Mouse (Mus musculus) midbrain, embryonic 11.5 days (tissue): ENCODE data around the gene Fam136a. TPM values are rescaled to one million over a fixed set of nuclear protein-coding genes. Genes with fewer than 3 reads are reported as not detected.

Experiments
- ATAC-seq: fragments of 200-750 bp; cut with Nextera tagmentation; 2 replicates; pipeline ENCODE4 v1.8.0; 2017; ENCODE audit warnings: moderate TSS enrichment, moderate library complexity; ENCODE audit not compliant: low FRiP score
- DNase-seq: peaks from one replicate; pipeline ENCODE4 v3.0.0; 2015; ENCODE audit warnings: low spot score; ENCODE audit errors: missing footprints
- H3K27ac ChIP-seq: fragments of 300-500 bp; sonication (generic); 2 replicates; pipeline ENCODE4 v1.5.1; 2014; ENCODE audit warnings: low read depth, low read length
- H3K27me3 ChIP-seq: fragments of 300-500 bp; sonication (generic); 2 replicates; pipeline ENCODE4 v1.6.1; 2014; ENCODE audit warnings: mild to moderate bottlenecking, low read length, moderate library complexity, mixed read lengths; ENCODE audit not compliant: control insufficient read depth, insufficient read depth
- H3K36me3 ChIP-seq: fragments of 300-500 bp; sonication (generic); 2 replicates; pipeline ENCODE4 v1.6.1; 2014; ENCODE audit warnings: mild to moderate bottlenecking, low read length, moderate library complexity, mixed read lengths; ENCODE audit not compliant: control insufficient read depth, insufficient read depth
- H3K4me1 ChIP-seq: fragments of 300-500 bp; sonication (generic); 2 replicates; pipeline ENCODE4 v1.6.1; 2014; ENCODE audit warnings: low read length; ENCODE audit not compliant: control insufficient read depth, insufficient read depth
- H3K4me2 ChIP-seq: fragments of 300-500 bp; sonication (generic); 2 replicates; pipeline ENCODE4 v1.6.1; 2014; ENCODE audit warnings: mild to moderate bottlenecking, moderate library complexity
- H3K4me3 ChIP-seq: fragments of 300-500 bp; sonication (generic); 2 replicates; pipeline ENCODE4 v1.5.1; 2014; ENCODE audit warnings: low read depth, low read length
- H3K9ac ChIP-seq: fragments of 300-500 bp; sonication (generic); 2 replicates; pipeline ENCODE4 v1.6.1; 2014; ENCODE audit warnings: low read length
- H3K9me3 ChIP-seq: fragments of 300-500 bp; sonication (generic); 2 replicates; pipeline ENCODE4 v1.6.1; 2016; ENCODE audit warnings: low read length; ENCODE audit not compliant: control insufficient read depth
- WGBS: fragments of 180-500 bp; shearing (Covaris S2); extraction: QIAGEN DNeasy Blood & Tissue Kit; methylation state at CpG from one replicate; pipeline ENCODE4 v1.1.7; 2014; 5-methylcytosine and 5-hydroxymethylcytosine counted together
- polyA plus RNA-seq: library from polyadenylated mRNA; unstranded; fragments of >200 nt; fragmentation: Nextera tagmentation; extraction: Ambion mirVana; gene quantifications from 2 replicates; pipeline ENCODE4 v1.2.1, GENCODE M21; 2014

Gene Fam136a
- polyA plus RNA-seq, 1 experiment from 2014 or later = 152 TPM

DNA sequence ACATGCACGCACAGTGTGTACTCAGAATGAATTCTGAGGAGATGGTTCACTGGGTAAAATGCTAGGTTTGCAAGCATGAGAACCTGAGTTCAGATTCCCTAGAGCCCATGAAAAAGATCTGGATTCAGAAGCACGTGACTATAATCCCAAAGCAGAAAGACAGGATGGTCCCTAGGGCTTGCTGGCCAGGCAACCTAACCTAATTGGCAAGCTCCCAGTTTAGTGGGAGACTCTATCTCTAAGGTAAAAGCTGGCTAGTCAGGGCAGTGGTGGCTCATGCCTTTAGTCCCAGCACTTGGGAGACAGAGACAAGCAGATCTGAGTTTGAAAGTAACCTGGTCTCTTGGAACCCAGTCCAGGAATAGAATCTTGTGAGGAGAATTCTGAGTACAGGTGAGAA is 33.5 kb downstream of the Fam136a start:
- no peak overlapping the region for H3K27ac ChIP-seq
- no peak overlapping the region for H3K4me3 ChIP-seq

DNA sequence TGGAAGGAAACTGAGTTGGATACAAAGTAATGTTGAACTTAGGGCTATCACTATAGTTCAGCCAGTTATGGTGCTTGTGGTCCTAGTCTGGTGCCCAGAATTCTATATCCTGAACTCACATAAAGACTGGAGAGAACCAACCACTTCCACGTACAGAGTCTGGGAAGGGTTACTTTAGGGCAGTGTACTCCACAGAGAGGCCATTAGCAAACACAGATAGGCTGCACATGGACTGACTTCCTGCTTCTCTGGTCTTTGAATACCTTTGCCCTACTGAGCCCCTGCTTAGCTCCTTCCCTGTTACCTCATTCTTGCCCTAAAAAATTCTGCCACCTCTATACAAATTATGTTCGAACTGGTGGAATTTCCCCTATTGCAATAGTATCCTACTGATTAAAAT is 34.5 kb downstream of the Fam136a start:
- Histone ChIP-seq H3K4me3 (no peak overlapping the region), H3K36me3 (no peaks in the 10 kb centered on the region), H3K27ac (no peak overlapping the region), H3K4me1 (peaks cover 17% of the 10 kb centered on the region), H3K4me2 (no peak overlapping the region), H3K9me3 (no peaks in the 10 kb centered on the region), H3K9ac (no peak overlapping the region), H3K27me3 (no peaks in the 10 kb centered on the region)
- 78% methylated on average over 2 of the region's 2 CpGs for WGBS
- no peak for ATAC-seq
- no peak for DNase-seq

More for the DNA sequence above, 33.5 kb downstream of the Fam136a start:
- DNase-seq = no peak
- Histone ChIP-seq H3K4me2 (no peak overlapping the region), H3K4me1 (peaks cover 20% of the 10 kb centered on the region), H3K9me3 (no peaks in the 10 kb centered on the region), H3K9ac (no peak overlapping the region), H3K27me3 (no peaks in the 10 kb centered on the region), H3K36me3 (no peaks in the 10 kb centered on the region; the same call in 1 of the 2 replicates)
- ATAC-seq = no peak
- 75% methylated on average over 2 of the region's 2 CpGs for WGBS

GRCm38 (mm10) chr6:86400972-86401371 is 35.5 kb downstream of the Fam136a start:
- Histone ChIP-seq H3K27ac (no peak overlapping the region), H3K4me1 (peaks cover 8% of the 10 kb centered on the region), H3K9ac (no peak overlapping the region), H3K9me3 (no peaks in the 10 kb centered on the region), H3K27me3 (no peaks in the 10 kb centered on the region), H3K36me3 (no peaks in the 10 kb centered on the region), H3K4me3 (no peak overlapping the region; the same call in 1 of the 2 replicates), H3K4me2 (peak overlapping the region; percentile 33)
- no peak for ATAC-seq
- peak; percentile 91 for DNase-seq
- 10% methylated on average over 9 of the region's 9 CpGs for WGBS

DNA sequence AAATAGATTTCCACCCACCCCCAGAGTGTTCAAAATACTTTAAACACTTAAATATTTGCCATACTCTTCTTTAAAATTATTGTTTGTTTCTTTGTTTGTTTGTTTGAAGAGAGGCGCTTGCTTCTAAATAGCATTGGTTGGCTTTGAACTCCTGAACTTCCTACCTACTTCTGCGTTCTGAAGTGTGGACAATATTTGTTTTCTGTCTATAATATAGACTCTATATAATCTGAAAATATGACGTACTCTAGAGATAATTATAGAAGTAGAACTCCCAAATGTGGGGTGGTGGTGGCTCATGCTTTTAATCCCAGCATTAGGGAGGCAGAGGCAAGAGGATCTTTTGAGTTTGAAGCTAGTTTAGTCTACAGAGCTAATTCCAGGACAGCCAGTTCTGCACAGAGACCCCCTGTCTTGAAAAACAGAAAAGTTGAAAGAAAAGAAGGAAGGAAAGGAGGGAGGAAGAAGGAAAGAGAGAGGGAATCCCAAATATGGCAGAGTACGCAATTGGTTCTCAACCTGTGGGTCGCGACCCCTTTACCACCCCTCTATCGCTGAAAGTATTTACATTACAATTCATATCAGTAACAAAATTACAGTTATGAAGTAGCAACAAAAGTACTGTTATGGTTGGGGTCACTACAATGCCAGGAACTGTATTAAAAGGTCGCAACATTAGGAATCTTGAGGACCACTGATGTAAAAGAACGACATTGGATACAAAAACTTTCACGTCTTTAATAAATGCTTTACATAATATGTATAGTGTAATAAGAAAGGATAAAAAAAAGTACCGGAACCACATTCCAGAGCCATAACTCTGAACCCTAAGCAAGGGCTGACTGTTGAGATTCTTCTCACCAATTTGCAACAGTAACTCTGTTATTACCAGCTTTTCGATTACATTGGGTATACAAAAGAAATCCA is 37.5 kb downstream of the Fam136a start:
- no peak overlapping the region for H3K27ac ChIP-seq
- peaks cover 8% of the 10 kb centered on the region for H3K4me1 ChIP-seq
- DNase-seq (peak; percentile 87), ATAC-seq (no peak)
- H3K36me3 ChIP-seq = no peaks in the 10 kb centered on the region
- no peaks in the 10 kb centered on the region for H3K27me3 ChIP-seq
- 38% methylated on average over 12 of the region's 12 CpGs for WGBS
- no peak overlapping the region for H3K9ac ChIP-seq
- peak overlapping the region; percentile 87 for H3K4me3 ChIP-seq
- H3K9me3 ChIP-seq = no peaks in the 10 kb centered on the region
- peak overlapping the region; percentile 81 for H3K4me2 ChIP-seq

GRCm38 (mm10) chr6:86403728-86404099 is 38.3 kb downstream of the Fam136a start:
- peak; percentile 72 for ATAC-seq
- Histone ChIP-seq H3K27me3 (no peaks in the 10 kb centered on the region), H3K9ac (peak overlapping the region; percentile 100), H3K27ac (peak overlapping the region; percentile 100), H3K4me1 (peaks cover 8% of the 10 kb centered on the region), H3K4me2 (peak overlapping the region; percentile 81), H3K36me3 (no peaks in the 10 kb centered on the region), H3K9me3 (no peaks in the 10 kb centered on the region), H3K4me3 (peak overlapping the region; percentile 87)
- WGBS = under 1% methylated on average over 15 of the region's 15 CpGs
- DNase-seq = peak; percentile 99

DNA sequence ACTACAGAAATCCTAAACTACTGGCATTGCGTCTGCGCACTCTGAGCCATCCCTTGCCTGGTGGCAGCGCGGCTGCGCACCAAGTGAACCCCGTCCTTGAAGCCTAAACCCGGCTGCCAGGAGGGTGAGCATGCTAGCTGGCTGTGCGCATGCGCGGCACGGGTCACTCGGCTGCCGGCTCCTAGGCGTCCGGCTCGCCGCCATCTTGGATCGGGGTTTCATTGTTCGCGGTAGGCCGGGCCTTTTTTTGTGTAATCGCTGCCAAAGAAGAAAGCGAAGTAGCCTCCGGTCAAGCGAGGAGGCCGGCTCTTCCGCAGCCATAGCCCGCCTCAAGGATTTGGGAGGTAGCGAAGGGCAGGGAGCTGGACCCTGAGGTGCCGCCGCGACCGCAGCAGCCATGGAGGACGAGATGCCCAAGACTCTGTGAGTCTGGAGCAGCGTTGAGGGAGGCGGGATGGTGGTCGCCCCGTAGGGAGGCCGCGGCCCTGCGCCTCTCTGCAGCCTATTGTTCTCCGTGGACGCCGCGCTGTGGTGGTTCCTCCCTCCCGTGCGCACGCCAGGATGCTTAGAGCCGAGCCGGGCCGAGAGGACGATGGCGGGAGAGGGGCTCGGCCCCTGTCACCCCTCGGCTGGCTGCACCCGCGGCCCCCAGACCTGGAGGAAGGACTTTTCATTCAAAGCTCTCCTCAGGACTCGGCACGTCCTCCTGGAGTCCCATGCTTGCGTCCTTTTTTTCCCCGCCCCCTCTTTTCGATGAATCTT is 38.8 kb downstream of the Fam136a start, which contains the start of gene Tia1:
Tia1 (plus strand) TSS at position 120 of the 762 bp plus-strand sequence.
- Histone ChIP-seq H3K27ac (peak within 1 kb of the TSS; percentile 100), H3K4me2 (peak within 1 kb of the TSS; percentile 81), H3K9me3 (no peaks in the 10 kb centered on the region), H3K4me1 (peaks cover 8% of the 10 kb centered on the region), H3K36me3 (no peaks in the 10 kb centered on the region), H3K4me3 (peak within 1 kb of the TSS; percentile 87), H3K27me3 (no peaks in the 10 kb centered on the region), H3K9ac (peak within 1 kb of the TSS; percentile 100)
- ATAC-seq (peak; percentile 96), DNase-seq (peak; percentile 99)
- under 1% methylated on average over 60 of the region's 62 CpGs for WGBS

- peak; percentile 95 for DNase-seq
- no peak for ATAC-seq
- Histone ChIP-seq H3K4me1 (peaks cover 8% of the 10 kb centered on the region), H3K27ac (peak overlapping the region; percentile 100), H3K27me3 (no peaks in the 10 kb centered on the region), H3K36me3 (no peaks in the 10 kb centered on the region), H3K9me3 (no peaks in the 10 kb centered on the region), H3K4me2 (peak overlapping the region; percentile 81), H3K9ac (peak overlapping the region; percentile 100), H3K4me3 (peak overlapping the region; percentile 87)
- under 1% methylated on average over 11 of the region's 11 CpGs for WGBS
Measured at GRCm38 (mm10) chr6:86404996-86405395, 39.5 kb downstream of the Fam136a start.

- Histone ChIP-seq H3K27ac (no peak overlapping the region), H3K36me3 (no peaks in the 10 kb centered on the region)
Measured at GRCm38 (mm10) chr6:86406306-86406705, 40.9 kb downstream of the Fam136a start.

More at GRCm38 (mm10) chr6:86406306-86406705, 40.9 kb downstream of the Fam136a start:
- H3K9me3 ChIP-seq = no peaks in the 10 kb centered on the region
- ATAC-seq (no peak), DNase-seq (no peak)
- H3K4me3 ChIP-seq = peak overlapping the region; percentile 14; the same call in 1 of the 2 replicates
- H3K4me1 ChIP-seq = peaks cover 5% of the 10 kb centered on the region; the same call in 1 of the 2 replicates
- H3K4me2 ChIP-seq = peak overlapping the region; percentile 81
- H3K9ac ChIP-seq = peak overlapping the region; percentile 42; the same call in 1 of the 2 replicates
- H3K27me3 ChIP-seq = no peaks in the 10 kb centered on the region
